Mouse (Mus musculus) gastrocnemius, postnatal 14 days (tissue): ENCODE measurements around the gene Zfp180. TPM values are rescaled to one million over a fixed set of nuclear protein-coding genes. Genes with fewer than 3 reads are reported as not detected.
"Not testable (repeated sequence)": the region's sequence is repeated elsewhere in the genome, so short reads cannot be mapped to it uniquely, and the experiment has no call there.

ENCODE experiments used
- DNase-seq: peaks from one replicate; pipeline ENCODE4 v3.0.0; 2021; ENCODE audit warnings: mixed read lengths
- intact Hi-C: fragments of 180-260 bp; cut with DNase I; formaldehyde crosslinking; loops from one replicate; pipeline ENCODE4 v1.15.1; 2025; ENCODE audit warnings: low total_unique reads
- long read RNA-seq, 2 experiments: library from polyadenylated mRNA; stranded (forward); transcript quantifications; one replicate each; pipeline ENCODE4 v2.0.0; 2021
- total RNA-seq, 2 experiments: library from RNA; stranded (reverse); gene quantifications; 2 replicates each; pipeline ENCODE4 v1.2.3; 2021

Gene Zfp180
- 1 to 10 TPM; 5.8 to 6.0 TPM for total RNA-seq
- long read RNA-seq, experiment 1, partial matches to known transcripts: 1 of 2 reads
- long read RNA-seq, experiment 1, other reads (novel, unspliced or antisense): 0 of 2 reads
- long read RNA-seq, experiment 2, partial matches to known transcripts: 0 of 1 reads
- long read RNA-seq, experiment 2, other reads (novel, unspliced or antisense): 0 of 1 reads

- peak; percentile 95 for DNase-seq
- intact Hi-C loops: no loop called here
Measured at GRCm38 (mm10) chr7:24081634-24082431, at the start of gene Zfp180. Gene Zfp180 (plus strand): TSS chr7:24081924.

- intact Hi-C loops: no loop called here
- no peak for DNase-seq
Measured at GRCm38 (mm10) chr7:24052660-24053304, 28.9 kb upstream of the Zfp180 start, which contains the start of gene Vmn1r183. Gene Vmn1r183 (plus strand): TSS chr7:24053254.

- intact Hi-C loops, DNase-seq: not testable (repeated sequence)
Measured at GRCm38 (mm10) chr7:24074424-24074823, 7.3 kb upstream of the Zfp180 start.

- intact Hi-C loops: no loop called here
- no peak for DNase-seq
Measured at GRCm38 (mm10) chr7:24082457-24083235, 922 bp downstream of the Zfp180 start.

GRCm38 (mm10) chr7:24086871-24087270 is 5.1 kb downstream of the Zfp180 start:
- intact Hi-C loops: no loop called here
- no peak for DNase-seq

GRCm38 (mm10) chr7:24087485-24088125 is 5.9 kb downstream of the Zfp180 start:
- DNase-seq: no peak
- intact Hi-C loops: no loop called here

- DNase-seq: no peak
- intact Hi-C loops: no loop called here
Measured at GRCm38 (mm10) chr7:24104403-24104802, 22.7 kb downstream of the Zfp180 start.

- DNase-seq: no peak
- intact Hi-C loops: no loop called here
Measured at GRCm38 (mm10) chr7:24105144-24105703, 23.5 kb downstream of the Zfp180 start.

GRCm38 (mm10) chr7:24110839-24111238 is 29.1 kb downstream of the Zfp180 start:
- DNase-seq: no peak
- intact Hi-C loops: no loop called here

GRCm38 (mm10) chr7:24111772-24112155 is 30.0 kb downstream of the Zfp180 start:
- DNase-seq: no peak
- intact Hi-C loops: no loop called here

GRCm38 (mm10) chr7:24112156-24112856 is 30.6 kb downstream of the Zfp180 start, which contains the start of gene Zfp112:
Gene Zfp112 (plus strand): TSS chr7:24112314.
- DNase-seq: peak; percentile 79
- intact Hi-C loops: no loop called here

GRCm38 (mm10) chr7:24113001-24113400 is 31.3 kb downstream of the Zfp180 start:
- peak; percentile 48 for DNase-seq
- intact Hi-C loops: no loop called here

GRCm38 (mm10) chr7:24116655-24117054 is 34.9 kb downstream of the Zfp180 start:
- intact Hi-C loops: no loop called here
- no peak for DNase-seq

- DNase-seq: no peak
- intact Hi-C loops: loop anchor here (10.0 kb wide), 1 partner anchor 121 kb away; the partner anchor contains the start of gene Zfp108
Measured at GRCm38 (mm10) chr7:24133425-24133995, 51.8 kb downstream of the Zfp180 start.

GRCm38 (mm10) chr7:24133996-24134828 is 52.5 kb downstream of the Zfp180 start, which contains the start of gene Zfp235:
Gene Zfp235 (plus strand): TSS chr7:24134169.
- DNase-seq: peak; percentile 81
- intact Hi-C loops: loop anchor here (10.0 kb wide), 1 partner anchor 121 kb away; the partner anchor contains the start of gene Zfp108

- intact Hi-C loops: no loop called here
- no peak for DNase-seq
Measured at GRCm38 (mm10) chr7:24142566-24142965, 60.8 kb downstream of the Zfp180 start.

- intact Hi-C loops: no loop called here
- DNase-seq: no peak
Measured at GRCm38 (mm10) chr7:24153272-24153671, 71.5 kb downstream of the Zfp180 start.
